Mouse (Mus musculus) midbrain, postnatal 0 days (tissue): Measurements from ENCODE around the gene Olfr91. TPM values are rescaled to one million over a fixed set of nuclear protein-coding genes. Genes with fewer than 3 reads are reported as not detected.
A peak's percentile ranks its signal among the peaks of the same experiment; 100 is the strongest.

Source experiments
- ATAC-seq: fragments of 200-750 bp; cut with Nextera tagmentation; 2 replicates; pipeline ENCODE4 v1.8.0; 2017; ENCODE audit warnings: moderate number of reproducible peaks, mild to moderate bottlenecking, moderate TSS enrichment, moderate library complexity; ENCODE audit not compliant: low FRiP score
- DNase-seq: peaks from one replicate; pipeline ENCODE4 v3.0.0-alpha.2; 2015; ENCODE audit warnings: low spot score
- H3K27ac ChIP-seq: fragments of 300-500 bp; sonication (generic); 2 replicates; pipeline ENCODE4 v1.5.1; 2014; ENCODE audit warnings: low read depth, mild to moderate bottlenecking, low read length, mixed read lengths
- H3K27me3 ChIP-seq: fragments of 300-500 bp; sonication (generic); 2 replicates; pipeline ENCODE4 v1.6.1; 2014; ENCODE audit warnings: low read length, control low read depth, mixed read lengths; ENCODE audit not compliant: insufficient read depth
- H3K36me3 ChIP-seq: fragments of 300-500 bp; sonication (generic); 2 replicates; pipeline ENCODE4 v1.6.1; 2014; ENCODE audit warnings: low read length, control low read depth, mixed read lengths; ENCODE audit not compliant: insufficient read depth
- H3K4me1 ChIP-seq: fragments of 300-500 bp; sonication (generic); 2 replicates; pipeline ENCODE4 v1.6.1; 2014; ENCODE audit warnings: mild to moderate bottlenecking, control low read depth, antibody characterized with exemption, low read length, mixed read lengths; ENCODE audit not compliant: insufficient read depth
- H3K4me2 ChIP-seq: fragments of 300-500 bp; sonication (generic); 2 replicates; pipeline ENCODE4 v1.6.1; 2014; ENCODE audit warnings: low read depth, mild to moderate bottlenecking, low read length, mixed read lengths; ENCODE audit not compliant: poor library complexity, severe bottlenecking
- H3K4me3 ChIP-seq: fragments of 300-500 bp; sonication (generic); 2 replicates; pipeline ENCODE4 v1.5.1; 2014; ENCODE audit warnings: low read depth, mild to moderate bottlenecking, low read length, moderate library complexity
- H3K9ac ChIP-seq: fragments of 300-500 bp; sonication (generic); replicated peaks from 2 replicates; pipeline ENCODE4 v1.6.1; 2014; ENCODE audit warnings: mild to moderate bottlenecking, low read length, moderate library complexity, mixed read lengths; ENCODE audit not compliant: poor library complexity, severe bottlenecking
- H3K9me3 ChIP-seq: fragments of 300-500 bp; sonication (generic); 2 replicates; pipeline ENCODE4 v1.6.1; 2016; ENCODE audit warnings: low read length, control low read depth
- CTCF ChIP-seq: IDR thresholded peaks from 2 replicates; pipeline ENCODE4 v1.5.1; 2016; ENCODE audit warnings: antibody characterized with exemption, mild to moderate bottlenecking
- WGBS: fragments of 180-500 bp; shearing (Covaris S2); extraction: QIAGEN DNeasy Blood & Tissue Kit; methylation state at CpG from one replicate; pipeline ENCODE4 v1.1.7; 2014; 5-methylcytosine and 5-hydroxymethylcytosine counted together
- polyA plus RNA-seq: library from polyadenylated mRNA; unstranded; fragments of >200 nt; fragmentation: Nextera tagmentation; extraction: Ambion mirVana; gene quantifications from 2 replicates; pipeline ENCODE4 v1.2.1, GENCODE M21; 2015
- total RNA-seq: library from RNA; depleted of rRNA; stranded (reverse); fragments of >200 nt; gene quantifications from 2 replicates; pipeline ENCODE4 v1.2.3, GENCODE M21; 2014

Olfr91 gene
- total and polyA plus RNA-seq, 2 experiments from 2014 or later, result not detected

GRCm38 (mm10) chr17:37085545-37085944, 12.5 kb downstream of the Olfr91 start:
- TF ChIP-seq CTCF, result no peak
- 84% methylated on average over 10 of the region's 10 CpGs for WGBS
- Histone ChIP-seq H3K4me2 (no peak overlapping the region), H3K9me3 (no peaks in the 10 kb centered on the region), H3K4me1 (no peaks in the 10 kb centered on the region), H3K36me3 (no peaks in the 10 kb centered on the region), H3K27ac (no peak overlapping the region), H3K4me3 (no peak overlapping the region), H3K9ac (no peak overlapping the region), H3K27me3 (no peaks in the 10 kb centered on the region)
- ATAC-seq (no peak), DNase-seq (no peak)

- Histone ChIP-seq H3K36me3 (no peaks in the 10 kb centered on the region), H3K27me3 (no peaks in the 10 kb centered on the region), H3K4me3 (no peak overlapping the region), H3K4me1 (no peaks in the 10 kb centered on the region), H3K9me3 (no peaks in the 10 kb centered on the region), H3K9ac (no peak overlapping the region), H3K4me2 (no peak overlapping the region), H3K27ac (no peak overlapping the region)
- peak; percentile 65 for TF ChIP-seq CTCF
- DNase-seq (no peak), ATAC-seq (no peak)
- WGBS, result 67% methylated on average over 5 of the region's 5 CpGs
These were observed 13.4 kb downstream of the Olfr91 start for GRCm38 (mm10) chr17:37084632-37085031.

- Histone ChIP-seq H3K27me3 (no peaks in the 10 kb centered on the region), H3K4me2 (no peak overlapping the region), H3K27ac (no peak overlapping the region), H3K9me3 (no peaks in the 10 kb centered on the region), H3K4me3 (no peak overlapping the region), H3K36me3 (no peaks in the 10 kb centered on the region), H3K9ac (no peak overlapping the region), H3K4me1 (peaks cover 5% of the 10 kb centered on the region; the same call in 1 of the 2 replicates)
- DNase-seq, result peak; percentile 89
- ATAC-seq, result peak; percentile 50
- TF ChIP-seq CTCF, result peak; percentile 92
- 3% methylated on average over 8 of the region's 8 CpGs for WGBS
These were observed 14.8 kb downstream of the Olfr91 start for GRCm38 (mm10) chr17:37083327-37083726.

GRCm38 (mm10) chr17:37081659-37082058, 16.4 kb downstream of the Olfr91 start:
- ATAC-seq, result no peak
- TF ChIP-seq CTCF, result no peak
- no peaks in the 10 kb centered on the region for H3K9me3 ChIP-seq
- H3K4me2 ChIP-seq, result no peak overlapping the region
- H3K36me3 ChIP-seq, result no peaks in the 10 kb centered on the region; the same call in 1 of the 2 replicates
- H3K4me3 ChIP-seq, result no peak overlapping the region
- H3K9ac ChIP-seq, result no peak overlapping the region
- H3K27ac ChIP-seq, result no peak overlapping the region
- H3K4me1 ChIP-seq, result peaks cover 5% of the 10 kb centered on the region; the same call in 1 of the 2 replicates
- 91% methylated on average over 4 of the region's 4 CpGs for WGBS
- H3K27me3 ChIP-seq, result no peaks in the 10 kb centered on the region
- no peak for DNase-seq

- H3K27ac ChIP-seq, result no peak overlapping the region
- 23% methylated on average over 5 of the region's 5 CpGs for WGBS
- no peaks in the 10 kb centered on the region for H3K27me3 ChIP-seq
- no peak for TF ChIP-seq CTCF
- no peak overlapping the region for H3K4me3 ChIP-seq
- H3K36me3 ChIP-seq, result peaks cover 10% of the 10 kb centered on the region
- no peak for ATAC-seq
- no peaks in the 10 kb centered on the region for H3K9me3 ChIP-seq
- no peak overlapping the region for H3K9ac ChIP-seq
- H3K4me2 ChIP-seq, result no peak overlapping the region
- H3K4me1 ChIP-seq, result peaks cover 5% of the 10 kb centered on the region; the same call in 1 of the 2 replicates
- DNase-seq, result no peak
These were observed 18.0 kb downstream of the Olfr91 start for GRCm38 (mm10) chr17:37080119-37080518.

GRCm38 (mm10) chr17:37078990-37079389, 19.1 kb downstream of the Olfr91 start:
- Histone ChIP-seq H3K4me2 (no peak overlapping the region), H3K4me1 (peaks cover 5% of the 10 kb centered on the region; the same call in 1 of the 2 replicates), H3K9me3 (no peaks in the 10 kb centered on the region), H3K27me3 (no peaks in the 10 kb centered on the region), H3K4me3 (no peak overlapping the region), H3K27ac (0 out of 2 replicates have a peak overlapping the region, but pooled peaks have one; percentile 26), H3K9ac (no peak overlapping the region), H3K36me3 (peaks cover 16% of the 10 kb centered on the region)
- WGBS, result 8% methylated on average over 2 of the region's 2 CpGs
- no peak for DNase-seq
- no peak for ATAC-seq
- no peak for TF ChIP-seq CTCF
